Mouse (Mus musculus): ENCODE results near the gene Gm20388. TPM values are rescaled to one million over a fixed set of nuclear protein-coding genes. Genes with fewer than 3 reads are reported as not detected.

Gene Gm20388
- polyA plus RNA-seq, 1 experiment from 2014 or later = not detected

GRCm38 (mm10) chr8:120755306-120756297, 845.0 kb downstream of the Gm20388 start:
- no peaks in the 10 kb centered on the region for H3K27me3 ChIP-seq (ENCODE audit: control insufficient read depth, insufficient read depth, low read length)
- no peak overlapping the region for H3K27ac ChIP-seq
- WGBS = 31% methylated on average over 19 of the region's 19 CpGs
- H3K4me2 ChIP-seq (replicated peaks) = no peak overlapping the region
- H3K36me3 ChIP-seq (replicated peaks; ENCODE audit: control insufficient read depth, insufficient read depth) = no peaks in the 10 kb centered on the region
- no peaks in the 10 kb centered on the region for H3K9me3 ChIP-seq (ENCODE audit: control insufficient read depth, low read length)
- ATAC-seq (ENCODE audit: low FRiP score) (no peak), DNase-seq (ENCODE audit: low spot score) (no peak)
- H3K9ac ChIP-seq = no peak overlapping the region
- H3K4me3 ChIP-seq (replicated peaks; ENCODE audit: low read length) = no peak overlapping the region
- no peaks in the 10 kb centered on the region; the same call in 1 of the 2 replicates for H3K4me1 ChIP-seq (replicated peaks; ENCODE audit: control insufficient read depth, insufficient read depth, low read length)

GRCm38 (mm10) chr8:120758005-120758404, 847.4 kb downstream of the Gm20388 start:
- no peaks in the 10 kb centered on the region for H3K27me3 ChIP-seq (ENCODE audit: control insufficient read depth, insufficient read depth, low read length)
- no peak for DNase-seq (ENCODE audit: low spot score)
- H3K9me3 ChIP-seq (ENCODE audit: control insufficient read depth, low read length) = no peaks in the 10 kb centered on the region
- H3K36me3 ChIP-seq (replicated peaks; ENCODE audit: control insufficient read depth, insufficient read depth) = no peaks in the 10 kb centered on the region
- no peak overlapping the region for H3K4me3 ChIP-seq (replicated peaks; ENCODE audit: low read length)
- 63% methylated on average over 4 of the region's 4 CpGs for WGBS
- no peak overlapping the region for H3K4me2 ChIP-seq (replicated peaks)
- no peaks in the 10 kb centered on the region for H3K4me1 ChIP-seq (replicated peaks; ENCODE audit: control insufficient read depth, insufficient read depth, low read length)
- ATAC-seq (ENCODE audit: low FRiP score) = no peak
- no peak overlapping the region for H3K27ac ChIP-seq
- H3K9ac ChIP-seq = no peak overlapping the region

GRCm38 (mm10) chr8:120759847-120760246, 849.2 kb downstream of the Gm20388 start:
- no peak for ATAC-seq (ENCODE audit: low FRiP score)
- 92% methylated on average over 6 of the region's 6 CpGs for WGBS
- H3K9ac ChIP-seq = no peak overlapping the region

GRCm38 (mm10) chr8:120760341-120761215, 849.9 kb downstream of the Gm20388 start:
- ATAC-seq (ENCODE audit: low FRiP score) (no peak), DNase-seq (ENCODE audit: low spot score) (no peak)
- H3K27me3 ChIP-seq (ENCODE audit: control insufficient read depth, insufficient read depth, low read length) = no peaks in the 10 kb centered on the region
- H3K9ac ChIP-seq = no peak overlapping the region
- no peaks in the 10 kb centered on the region for H3K9me3 ChIP-seq (ENCODE audit: control insufficient read depth, low read length)
- H3K36me3 ChIP-seq (replicated peaks; ENCODE audit: control insufficient read depth, insufficient read depth) = no peaks in the 10 kb centered on the region
- H3K4me2 ChIP-seq (replicated peaks) = no peak overlapping the region
- 85% methylated on average over 19 of the region's 19 CpGs for WGBS
- H3K27ac ChIP-seq = no peak overlapping the region
- no peak overlapping the region for H3K4me3 ChIP-seq (replicated peaks; ENCODE audit: low read length)
- no peaks in the 10 kb centered on the region for H3K4me1 ChIP-seq (replicated peaks; ENCODE audit: control insufficient read depth, insufficient read depth, low read length)

More at GRCm38 (mm10) chr8:120759847-120760246, 849.2 kb downstream of the Gm20388 start:
- Histone ChIP-seq H3K9me3 (ENCODE audit: control insufficient read depth, low read length) (no peaks in the 10 kb centered on the region), H3K27me3 (ENCODE audit: control insufficient read depth, insufficient read depth, low read length) (no peaks in the 10 kb centered on the region), H3K36me3 (replicated peaks; ENCODE audit: control insufficient read depth, insufficient read depth) (no peaks in the 10 kb centered on the region), H3K27ac (no peak overlapping the region), H3K4me2 (replicated peaks) (no peak overlapping the region), H3K4me3 (replicated peaks; ENCODE audit: low read length) (no peak overlapping the region), H3K4me1 (replicated peaks; ENCODE audit: control insufficient read depth, insufficient read depth, low read length) (no peaks in the 10 kb centered on the region)
- DNase-seq (ENCODE audit: low spot score) = no peak

- Histone ChIP-seq H3K9me3 (ENCODE audit: control insufficient read depth, low read length) (no peaks in the 10 kb centered on the region), H3K4me3 (replicated peaks; ENCODE audit: low read length) (no peak overlapping the region), H3K27me3 (ENCODE audit: control insufficient read depth, insufficient read depth, low read length) (no peaks in the 10 kb centered on the region), H3K36me3 (replicated peaks; ENCODE audit: control insufficient read depth, insufficient read depth) (no peaks in the 10 kb centered on the region), H3K27ac (no peak overlapping the region), H3K4me1 (replicated peaks; ENCODE audit: control insufficient read depth, insufficient read depth, low read length) (no peaks in the 10 kb centered on the region), H3K9ac (no peak overlapping the region), H3K4me2 (replicated peaks) (no peak overlapping the region)
- WGBS = 82% methylated on average over 5 of the region's 5 CpGs
- ATAC-seq (ENCODE audit: low FRiP score) (no peak), DNase-seq (ENCODE audit: low spot score) (no peak)
Observed at GRCm38 (mm10) chr8:120763267-120763666, 852.6 kb downstream of the Gm20388 start.

GRCm38 (mm10) chr8:120764638-120765037, 854.0 kb downstream of the Gm20388 start:
- Histone ChIP-seq H3K27ac (no peak overlapping the region), H3K36me3 (replicated peaks; ENCODE audit: control insufficient read depth, insufficient read depth) (no peaks in the 10 kb centered on the region), H3K27me3 (ENCODE audit: control insufficient read depth, insufficient read depth, low read length) (no peaks in the 10 kb centered on the region), H3K4me1 (replicated peaks; ENCODE audit: control insufficient read depth, insufficient read depth, low read length) (no peaks in the 10 kb centered on the region), H3K9me3 (ENCODE audit: control insufficient read depth, low read length) (no peaks in the 10 kb centered on the region), H3K4me2 (replicated peaks) (no peak overlapping the region), H3K9ac (no peak overlapping the region), H3K4me3 (replicated peaks; ENCODE audit: low read length) (no peak overlapping the region)
- ATAC-seq (ENCODE audit: low FRiP score) (no peak), DNase-seq (ENCODE audit: low spot score) (no peak)

- ATAC-seq (ENCODE audit: low FRiP score) (no peak), DNase-seq (ENCODE audit: low spot score) (no peak)
- H3K36me3 ChIP-seq (replicated peaks; ENCODE audit: control insufficient read depth, insufficient read depth) = no peaks in the 10 kb centered on the region
- H3K27ac ChIP-seq = no peak overlapping the region
- WGBS = 38% methylated on average over 3 of the region's 3 CpGs
- no peak overlapping the region for H3K4me3 ChIP-seq (replicated peaks; ENCODE audit: low read length)
- H3K27me3 ChIP-seq (ENCODE audit: control insufficient read depth, insufficient read depth, low read length) = no peaks in the 10 kb centered on the region
- no peaks in the 10 kb centered on the region for H3K4me1 ChIP-seq (replicated peaks; ENCODE audit: control insufficient read depth, insufficient read depth, low read length)
- H3K4me2 ChIP-seq (replicated peaks) = no peak overlapping the region
- no peaks in the 10 kb centered on the region for H3K9me3 ChIP-seq (ENCODE audit: control insufficient read depth, low read length)
- H3K9ac ChIP-seq = no peak overlapping the region
Observed at GRCm38 (mm10) chr8:120766622-120767021, 856.0 kb downstream of the Gm20388 start.

- Histone ChIP-seq H3K27me3 (ENCODE audit: control insufficient read depth, insufficient read depth, low read length) (no peaks in the 10 kb centered on the region), H3K36me3 (replicated peaks; ENCODE audit: control insufficient read depth, insufficient read depth) (no peaks in the 10 kb centered on the region), H3K4me2 (replicated peaks) (no peak overlapping the region), H3K9me3 (ENCODE audit: control insufficient read depth, low read length) (no peaks in the 10 kb centered on the region), H3K27ac (no peak overlapping the region), H3K4me1 (replicated peaks; ENCODE audit: control insufficient read depth, insufficient read depth, low read length) (no peaks in the 10 kb centered on the region), H3K4me3 (replicated peaks; ENCODE audit: low read length) (no peak overlapping the region), H3K9ac (no peak overlapping the region)
- DNase-seq (ENCODE audit: low spot score) = no peak
- ATAC-seq (ENCODE audit: low FRiP score) = no peak
- WGBS = 79% methylated on average over 12 of the region's 12 CpGs
Observed at GRCm38 (mm10) chr8:120768454-120769218, 858.0 kb downstream of the Gm20388 start.
